Comparison of ENCODE assay signal across 7 mouse cellular contexts in genomic region chr7:130668729-130669281, GRCm38 (mm10).
DNase-seq lines count a peak whose midpoint lies in the region; ATAC-seq and TF ChIP-seq lines count a peak whose summit lies in the region.

No protein-coding gene starts in this region.

- no peaks in the 10 kb centered on the region for H3K27me3 ChIP-seq in embryonic facial prominence, embryonic 11.5 days (ENCODE audit: control insufficient read depth, insufficient read depth, low read length)
- no peaks in the 10 kb centered on the region for H3K27me3 ChIP-seq in intestine, embryonic 14.5 days (replicated peaks; ENCODE audit: control insufficient read depth, insufficient read depth, low read length)
- H3K27me3 ChIP-seq in liver, embryonic 14.5 days (ENCODE audit: control insufficient read depth, insufficient read depth, low read length) = no peaks in the 10 kb centered on the region

- H3K9ac ChIP-seq in embryonic facial prominence, embryonic 11.5 days (replicated peaks; ENCODE audit: low read length) = 0 out of 2 replicates have a peak overlapping the region, but pooled peaks have one; percentile 5
- H3K9ac ChIP-seq in intestine, embryonic 14.5 days (ENCODE audit: low read length) = no peak overlapping the region
- H3K9ac ChIP-seq in liver, embryonic 14.5 days (replicated peaks) = no peak overlapping the region

- TF ChIP-seq EP300 in liver, embryonic 14.5 days (IDR thresholded peaks at IDR 0.05; ENCODE audit: low read depth) = no peak

- peak; percentile 42 for DNase-seq in MN1 (ENCODE audit: low spot score)
- no peak for DNase-seq in embryonic facial prominence, embryonic 11.5 days (ENCODE audit: low spot score)
- DNase-seq in intestine, embryonic 14.5 days (ENCODE audit: low spot score) = no peak
- DNase-seq in liver, embryonic 14.5 days (ENCODE audit: low read depth in 3 of 3, low spot score in 3 of 3) = no peak
- no peak for DNase-seq in spleen, postnatal 10 days (ENCODE audit: low spot score in 2 of 2)
- DNase-seq in right cerebral cortex, postnatal 25 days = no peak

- no peaks in the 10 kb centered on the region for H3K9me3 ChIP-seq in embryonic facial prominence, embryonic 11.5 days (replicated peaks; ENCODE audit: control insufficient read depth, low read length)
- H3K9me3 ChIP-seq in intestine, embryonic 14.5 days (ENCODE audit: control insufficient read depth, low read length) = peaks cover 3% of the 10 kb centered on the region; the same call in 1 of the 2 replicates
- no peaks in the 10 kb centered on the region for H3K9me3 ChIP-seq in liver, embryonic 14.5 days (ENCODE audit: control insufficient read depth, low read length)

- no peak for TF ChIP-seq CTCF in liver, embryonic 14.5 days (IDR thresholded peaks at IDR 0.05; ENCODE audit: low read depth)

- no peak overlapping the region for H3K4me2 ChIP-seq in embryonic facial prominence, embryonic 11.5 days (ENCODE audit: low read depth, low read length)
- H3K4me2 ChIP-seq in intestine, embryonic 14.5 days (ENCODE audit: low read length) = no peak overlapping the region
- H3K4me2 ChIP-seq in liver, embryonic 14.5 days (ENCODE audit: low read depth) = no peak overlapping the region

- H3K4me3 ChIP-seq in embryonic facial prominence, embryonic 11.5 days (ENCODE audit: low read depth, low read length) = no peak overlapping the region
- H3K4me3 ChIP-seq in intestine, embryonic 14.5 days (ENCODE audit: low read depth, low read length) = no peak overlapping the region
- no peak overlapping the region for H3K4me3 ChIP-seq in liver, embryonic 14.5 days (ENCODE audit: insufficient read depth in 1 of 2, low read depth in 2 of 2, low read length in 2 of 2)

- peaks cover 1% of the 10 kb centered on the region; the same call in 1 of the 2 replicates for H3K36me3 ChIP-seq in embryonic facial prominence, embryonic 11.5 days (replicated peaks; ENCODE audit: control insufficient read depth, insufficient read depth, low read depth, low read length)
- H3K36me3 ChIP-seq in intestine, embryonic 14.5 days (ENCODE audit: control insufficient read depth, insufficient read depth, low read length) = no peaks in the 10 kb centered on the region
- no peaks in the 10 kb centered on the region for H3K36me3 ChIP-seq in liver, embryonic 14.5 days (replicated peaks; ENCODE audit: control insufficient read depth, insufficient read depth, low read depth)

- H3K4me1 ChIP-seq in embryonic facial prominence, embryonic 11.5 days (ENCODE audit: control insufficient read depth, insufficient read depth, low read length) = peaks cover 14% of the 10 kb centered on the region
- peaks cover 32% of the 10 kb centered on the region for H3K4me1 ChIP-seq in intestine, embryonic 14.5 days (replicated peaks; ENCODE audit: control insufficient read depth, insufficient read depth, low read length)
- H3K4me1 ChIP-seq in liver, embryonic 14.5 days (replicated peaks; ENCODE audit: control insufficient read depth in 2 of 2, insufficient read depth in 2 of 2, low read length in 1 of 2) = peaks cover 0 to 17% of the 10 kb centered on the region in 2 experiments; a peak in 2 of 4 replicates

- WGBS in embryonic facial prominence, embryonic 11.5 days = 58% methylated on average over 7 of the region's 7 CpGs
- 41% methylated on average over 7 of the region's 7 CpGs for WGBS in intestine, embryonic 14.5 days
- 48% methylated on average over 7 of the region's 7 CpGs for WGBS in liver, embryonic 14.5 days (ENCODE audit: insufficient replicate concordance)

- peak overlapping the region; percentile 37 for H3K27ac ChIP-seq in embryonic facial prominence, embryonic 11.5 days (replicated peaks; ENCODE audit: low read depth, low read length)
- H3K27ac ChIP-seq in intestine, embryonic 14.5 days (ENCODE audit: low read depth) = peak overlapping the region; percentile 57
- H3K27ac ChIP-seq in liver, embryonic 14.5 days = no peak overlapping the region

- ATAC-seq in embryonic facial prominence, embryonic 11.5 days (replicated peaks; ENCODE audit: insufficient number of reproducible peaks, low FRiP score, low TSS enrichment, low read depth) = no peak
- no peak for ATAC-seq in intestine, embryonic 14.5 days (replicated peaks; ENCODE audit: low FRiP score, low TSS enrichment, low read depth)
- peak; percentile 27; the same call in 1 of the 2 replicates for ATAC-seq in liver, embryonic 14.5 days (ENCODE audit: insufficient read depth)
- no peak for ATAC-seq in activated CD4-positive, CD25-positive, alpha-beta regulatory T cell, adult 4 months
